Mouse (Mus musculus) urinary bladder, postnatal 4 days (tissue): Measurements from ENCODE around the gene Mgll.

Experiments used
- DNase-seq, 2 experiments: peaks; one replicate each; pipeline ENCODE4 v3.0.0; 2021 to 2022; ENCODE audit warnings: low spot score in 2 of 2

Mgll gene

DNA sequence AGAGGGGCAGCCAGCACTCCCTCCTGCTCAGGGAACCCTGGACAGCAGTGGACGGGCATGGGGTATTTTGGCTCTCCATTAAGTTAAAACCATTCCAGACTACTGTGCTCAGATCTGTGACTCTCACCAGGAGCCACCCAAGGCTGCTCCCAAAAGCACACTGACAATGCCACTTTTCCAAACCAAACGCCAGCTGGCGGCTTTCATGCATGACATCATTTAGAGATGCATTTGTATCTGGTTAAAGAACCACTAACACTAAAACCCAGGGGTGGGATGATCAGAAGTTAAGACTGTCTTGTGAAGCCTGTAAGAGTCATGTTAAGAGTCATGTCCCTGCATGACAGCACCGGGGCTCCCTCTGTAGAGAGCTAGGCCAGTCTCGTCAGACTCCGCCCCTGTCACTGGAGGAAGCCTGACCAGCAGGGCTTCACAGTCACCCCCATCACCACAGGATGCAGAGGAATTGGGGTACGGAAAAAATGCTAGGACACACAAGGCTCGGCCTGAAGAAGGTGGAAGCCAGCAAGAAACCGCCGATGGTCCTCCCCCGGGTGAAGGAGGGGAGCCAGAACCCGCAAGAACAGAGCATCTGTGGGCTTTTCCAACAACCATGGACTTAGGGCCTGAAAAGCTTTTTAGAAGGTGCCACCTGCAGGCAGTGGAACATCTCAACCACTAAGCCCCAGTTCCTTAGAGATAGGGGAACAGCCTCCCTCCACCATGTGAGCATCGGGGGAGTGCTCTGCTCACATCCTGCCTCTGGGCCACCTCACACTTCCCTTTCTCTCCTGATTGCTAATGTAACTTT is 103.4 kb downstream of the Mgll start:
- DNase-seq: no peak

- no peak for DNase-seq
Measured at GRCm38 (mm10) chr6:88828206-88829009, 104.2 kb downstream of the Mgll start.

GRCm38 (mm10) chr6:88829579-88829978 is 105.4 kb downstream of the Mgll start:
- DNase-seq: no peak

DNA sequence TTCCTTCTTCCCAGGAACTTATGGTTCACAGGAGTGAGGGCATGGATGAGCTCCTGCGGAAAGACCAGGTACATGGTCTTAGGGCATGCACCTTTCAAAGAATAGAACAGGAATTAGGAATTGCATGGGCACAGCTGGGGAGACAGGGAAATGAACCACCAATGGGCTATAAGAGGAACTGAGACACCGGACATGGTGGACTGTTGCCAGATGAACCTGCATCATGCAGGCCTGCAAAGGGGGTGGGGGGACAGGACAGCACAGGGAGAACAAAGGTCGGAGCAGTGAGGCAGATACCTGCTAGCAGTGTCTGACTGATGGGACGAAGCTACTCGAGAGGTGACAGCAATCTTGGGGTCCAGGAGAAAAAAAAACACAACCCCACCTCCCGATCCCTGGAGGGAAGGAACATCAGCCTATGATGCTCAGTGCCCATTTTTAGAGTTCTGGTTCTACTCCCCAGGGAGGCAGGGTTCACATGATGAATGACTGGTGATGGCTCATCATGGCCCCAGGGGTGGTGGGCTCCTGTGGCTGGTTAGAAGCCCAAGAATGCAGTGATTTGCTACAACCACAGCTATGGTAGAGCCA is 106.0 kb downstream of the Mgll start:
- no peak for DNase-seq

- peak in 1 of 2 experiments; percentile 49 for DNase-seq
Measured at GRCm38 (mm10) chr6:88831456-88831855, 107.2 kb downstream of the Mgll start.

DNA sequence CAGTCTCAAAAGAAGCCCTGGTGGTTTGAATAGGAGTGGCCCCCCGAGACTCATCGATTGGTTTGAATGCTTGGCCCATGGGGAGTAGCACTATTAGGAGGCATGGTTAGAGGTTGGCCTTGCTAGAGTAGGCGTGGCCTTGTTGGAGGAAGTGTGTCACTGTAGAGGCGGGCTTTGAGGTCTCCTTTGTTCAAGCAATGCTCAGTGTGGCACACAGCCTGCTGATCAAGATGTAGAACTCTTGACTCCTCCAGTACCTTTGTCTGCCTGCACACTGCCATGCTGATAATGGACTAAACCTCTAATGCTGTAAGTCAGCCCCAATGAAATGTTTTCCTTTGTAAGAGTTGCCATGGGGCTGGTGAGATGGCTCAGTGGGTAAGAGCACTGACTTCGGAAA is 108.5 kb downstream of the Mgll start:
- no peak for DNase-seq

DNA sequence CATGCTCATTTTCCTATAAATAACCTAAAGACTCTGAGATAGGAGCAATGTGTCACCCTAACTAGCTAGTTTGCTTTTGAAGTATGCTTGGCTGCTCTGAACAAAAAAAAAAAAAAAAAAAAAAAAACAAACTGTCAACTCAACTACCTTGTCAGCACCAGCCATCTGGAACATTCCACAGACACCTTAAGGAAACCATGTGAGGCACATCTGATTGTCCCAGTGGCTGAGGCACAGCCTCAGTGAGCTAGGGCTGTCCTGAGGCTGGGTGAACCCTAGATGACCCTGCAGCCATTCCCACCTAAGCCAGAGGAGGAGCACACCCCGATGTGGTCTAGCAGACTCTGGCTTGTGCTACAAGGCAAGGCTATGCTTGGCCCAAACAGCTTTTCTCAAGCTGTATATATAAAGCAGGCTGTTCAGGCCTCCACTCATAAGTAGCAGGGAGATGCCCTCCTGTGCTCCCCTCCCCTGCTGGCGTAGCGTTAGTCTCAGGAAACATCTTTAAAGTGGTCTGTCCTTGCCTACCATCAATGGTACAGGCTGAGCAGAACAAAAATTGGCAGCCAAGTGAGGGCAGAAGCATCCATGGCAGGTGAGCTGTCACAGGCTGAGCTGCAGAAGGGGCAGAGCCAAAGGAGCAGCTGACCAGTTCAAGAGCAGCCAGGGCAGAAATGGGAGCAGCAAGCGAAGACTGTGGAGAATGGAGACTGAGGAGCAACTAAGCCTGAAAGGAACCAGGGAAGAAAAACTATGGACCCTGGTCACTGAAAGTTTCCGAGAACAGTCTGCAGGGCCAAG is 109.3 kb downstream of the Mgll start:
- DNase-seq: no peak

DNA sequence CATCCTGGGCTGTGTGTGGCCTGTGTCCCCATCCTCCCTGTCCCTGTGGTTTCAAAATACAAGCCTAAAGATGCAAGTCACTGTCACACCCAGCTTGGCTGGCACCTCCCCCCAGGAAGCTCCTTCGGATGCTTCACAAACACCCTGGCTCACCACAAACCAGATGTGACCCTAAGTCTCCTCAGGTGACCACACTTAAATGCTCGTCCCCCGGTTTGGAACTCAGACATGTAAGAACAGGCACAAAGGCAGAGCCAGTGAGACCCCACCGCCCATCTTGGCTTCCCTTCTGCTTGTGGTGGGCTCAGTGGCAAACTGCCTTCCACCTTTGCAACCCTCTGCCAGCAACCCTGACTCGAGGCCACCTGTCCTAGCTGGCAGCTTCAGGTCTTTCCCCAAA is 110.8 kb downstream of the Mgll start:
- no peak for DNase-seq

DNA sequence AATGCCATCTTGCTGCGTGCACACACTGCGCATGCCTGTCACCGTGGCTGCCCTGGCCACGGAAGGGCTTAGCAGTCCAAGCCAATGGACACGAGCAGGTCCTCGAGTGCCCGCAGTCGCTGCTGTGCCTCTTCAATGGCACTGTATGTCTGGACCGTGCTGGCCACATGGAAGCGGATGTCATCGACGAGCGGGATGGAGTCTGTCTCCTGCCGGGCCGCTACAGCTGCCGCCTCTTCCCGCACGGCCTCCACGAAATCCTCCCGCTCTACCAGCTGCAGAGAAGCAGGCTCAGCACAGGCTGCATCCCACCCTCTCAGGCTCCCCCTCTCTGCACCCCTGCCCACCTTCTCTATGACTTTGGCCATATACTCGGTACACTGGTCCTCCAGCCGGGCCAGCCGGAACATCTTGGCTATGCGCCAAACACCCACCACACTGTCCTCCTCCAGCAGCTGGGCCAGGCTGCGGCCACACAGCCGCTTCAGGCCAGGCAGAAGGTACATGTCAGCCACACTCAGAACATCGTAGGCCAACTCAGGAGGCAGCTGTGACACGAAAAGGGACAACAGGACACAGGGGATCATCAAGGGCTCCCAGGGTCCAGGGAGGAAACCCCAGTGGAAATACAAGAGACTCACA is 112.1 kb downstream of the Mgll start:
- peak in 1 of 2 experiments; percentile 36 for DNase-seq

- DNase-seq: no peak
Measured at GRCm38 (mm10) chr6:88837999-88838398, 113.8 kb downstream of the Mgll start.

DNA sequence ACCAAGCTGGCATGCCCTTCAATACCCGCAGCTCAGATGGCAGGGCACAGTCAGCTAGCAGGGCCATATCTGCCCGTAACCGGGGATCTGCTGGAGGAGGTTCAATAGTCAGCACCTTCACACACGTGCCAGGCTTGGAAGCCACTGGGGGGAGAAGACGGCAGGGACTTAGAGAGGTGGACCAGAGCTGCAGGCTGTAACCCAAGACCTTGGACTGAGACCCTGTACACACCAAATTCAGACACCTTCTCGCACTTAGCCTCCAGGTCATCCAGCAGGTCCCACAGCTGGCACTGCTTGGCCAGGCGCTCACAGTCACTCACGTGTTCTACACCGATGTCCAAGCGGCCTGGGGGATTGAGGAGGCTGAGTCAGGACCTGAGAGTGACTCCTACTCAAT is 114.4 kb downstream of the Mgll start:
- DNase-seq: no peak

GRCm38 (mm10) chr6:88839135-88839970 is 115.1 kb downstream of the Mgll start:
- no peak for DNase-seq

DNA sequence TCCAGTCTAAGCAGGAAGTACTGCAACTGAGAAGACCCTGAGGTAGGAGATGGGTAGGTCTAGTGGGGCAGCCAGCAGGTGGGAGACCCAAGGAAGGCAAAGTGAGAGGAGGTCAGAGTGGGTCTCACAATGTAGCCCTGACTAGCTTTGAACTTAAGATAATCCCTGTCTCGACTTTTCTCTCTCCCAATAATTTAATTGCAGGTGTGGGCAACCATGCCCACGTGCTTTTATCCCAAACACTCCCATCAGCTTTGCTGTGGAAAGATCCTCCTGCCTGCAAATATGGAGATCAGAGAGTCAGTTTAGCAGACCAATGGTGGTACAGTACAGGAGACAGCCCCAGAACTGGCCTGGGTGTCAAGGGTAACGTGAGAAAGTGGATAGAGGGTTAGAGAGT is 116.0 kb downstream of the Mgll start:
- no peak for DNase-seq

GRCm38 (mm10) chr6:88840791-88841513 is 116.7 kb downstream of the Mgll start:
- no peak for DNase-seq

GRCm38 (mm10) chr6:88841514-88841780 is 117.2 kb downstream of the Mgll start:
- DNase-seq: no peak

- peak; percentile 99 to 100 for DNase-seq
Measured at GRCm38 (mm10) chr6:88841781-88842689, 117.8 kb downstream of the Mgll start, which contains the start of gene Abtb1. Gene Abtb1 (minus strand): TSS chr6:88841984.

- DNase-seq: no peak
Measured at GRCm38 (mm10) chr6:88842731-88843151, 118.5 kb downstream of the Mgll start.

DNA sequence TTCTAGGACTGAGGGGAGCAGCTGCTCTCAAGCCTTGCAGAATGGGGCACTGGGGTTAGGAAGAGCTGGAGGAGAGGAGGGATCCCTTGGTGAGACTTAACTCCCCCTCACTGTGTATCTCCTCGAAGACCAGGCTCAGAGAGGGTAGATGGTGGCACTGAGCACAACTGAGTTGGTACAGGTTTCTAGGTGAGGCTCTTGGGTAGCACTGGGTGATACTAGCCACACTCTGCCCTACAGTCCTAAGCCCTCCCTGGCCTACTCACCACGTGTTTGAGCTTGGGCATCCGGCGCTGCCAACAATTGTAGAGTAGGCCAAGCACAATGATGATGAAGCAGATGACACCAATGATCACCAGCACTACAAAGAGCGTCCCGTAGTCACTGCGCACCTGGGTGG is 119.0 kb downstream of the Mgll start:
- DNase-seq: no peak
